Mouse (Mus musculus) cerebellum, adult 2 months (tissue): Measurements from ENCODE around the gene Psmd11. TPM values are rescaled to one million over a fixed set of nuclear protein-coding genes. Genes with fewer than 3 reads are reported as not detected.
A peak's percentile ranks its signal among the peaks of the same experiment; 100 is the strongest.
"Not testable (repeated sequence)": the region's sequence is repeated elsewhere in the genome, so short reads cannot be mapped to it uniquely, and the experiment has no call there.

Experiments used
- DNase-seq, 2 experiments: peaks; one replicate each; pipeline ENCODE4 v3.0.0; 2021
- H3K27ac ChIP-seq: fragments of 200-500 bp; 2 replicates; pipeline ENCODE4 v1.5.1; 2012; ENCODE audit warnings: low read length, control low read depth, inconsistent platforms; ENCODE audit not compliant: insufficient read depth
- H3K27me3 ChIP-seq: fragments of 200-500 bp; 2 replicates; pipeline ENCODE4 v1.6.1; 2012; ENCODE audit warnings: inconsistent platforms, mild to moderate bottlenecking, low read length, moderate library complexity; ENCODE audit not compliant: control insufficient read depth, insufficient read depth
- H3K4me1 ChIP-seq: fragments of 200-500 bp; 2 replicates; pipeline ENCODE4 v1.6.1; 2011; ENCODE audit warnings: low read length; ENCODE audit not compliant: control insufficient read depth, insufficient read depth
- H3K4me3 ChIP-seq: fragments of 200-500 bp; replicated peaks from 2 replicates; pipeline ENCODE3; 2011; ENCODE audit warnings: mild to moderate bottlenecking, low read depth, low read length, control low read depth; ENCODE audit not compliant: insufficient read depth
- CTCF ChIP-seq: fragments of 200-500 bp; IDR thresholded peaks from 2 replicates; pipeline ENCODE4 v1.5.1; 2011; ENCODE audit warnings: low read depth, mild to moderate bottlenecking, control low read depth, low read length, moderate library complexity, borderline replicate concordance; ENCODE audit not compliant: insufficient read depth
- POLR2A ChIP-seq: fragments of 200-500 bp; IDR thresholded peaks from 2 replicates; pipeline ENCODE4 v1.6.1; 2011; ENCODE audit warnings: low read length, control low read depth, borderline replicate concordance; ENCODE audit not compliant: insufficient read depth
- WGBS: fragments of 180-500 bp; shearing (Covaris S2); methylation state at CpG from one replicate; pipeline ENCODE4 v1.1.7; 2018; 5-methylcytosine and 5-hydroxymethylcytosine counted together
- polyA plus RNA-seq: library from polyadenylated mRNA; depleted of rRNA; stranded (reverse); fragments of >200 nt; gene quantifications from 2 replicates; pipeline ENCODE4 v1.2.3, GENCODE M21; 2012; rRNA removed

Psmd11 gene
- 73.1 and 74.9 TPM in 2 replicates for polyA plus RNA-seq

DNA sequence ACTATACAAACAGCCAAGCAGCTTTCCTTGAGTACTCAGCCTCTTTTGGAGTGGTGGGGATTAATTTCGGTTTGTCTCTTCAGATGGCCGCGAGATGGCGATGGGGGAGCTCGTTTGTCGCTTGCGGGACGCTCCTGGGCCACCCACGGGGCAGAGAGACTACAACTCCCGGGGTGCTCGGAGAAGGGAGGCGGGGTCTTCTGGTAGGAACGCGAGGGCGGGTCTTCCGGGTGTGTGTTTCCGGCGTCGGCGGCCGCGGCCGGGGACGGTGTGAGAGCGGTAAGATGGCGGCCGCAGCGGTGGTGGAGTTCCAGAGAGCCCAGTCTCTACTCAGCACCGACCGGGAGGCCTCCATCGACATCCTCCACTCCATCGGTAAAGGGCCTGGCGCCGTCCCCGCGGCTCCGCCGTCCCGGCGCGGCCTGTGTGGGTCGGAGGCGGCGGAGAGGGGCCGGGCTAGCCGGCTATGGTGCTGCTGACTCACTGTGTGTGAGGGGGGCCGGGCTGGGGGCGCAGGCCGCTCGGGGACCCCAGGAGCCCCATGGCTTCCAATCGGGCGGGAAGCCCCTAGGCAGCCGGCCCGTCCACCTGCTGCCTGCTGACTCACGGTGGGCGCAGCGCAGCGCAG is at the start of gene Psmd11:
Gene Psmd11 (plus strand): TSS at position 235 of the 628 bp plus-strand sequence.
- peak within 1 kb of the TSS; percentile 61; the same call in 1 of the 2 replicates for H3K27ac ChIP-seq
- DNase-seq, result peak; percentile 95 to 97
- peak within 1 kb of the TSS; percentile 76 for H3K4me3 ChIP-seq
- WGBS, result under 1% methylated on average over 57 of the region's 58 CpGs
- TF ChIP-seq CTCF, result peak; percentile 77
- peak; percentile 76 for TF ChIP-seq POLR2A
- no peaks in the 10 kb centered on the region for H3K27me3 ChIP-seq
- no peaks in the 10 kb centered on the region; the same call in 1 of the 2 replicates for H3K4me1 ChIP-seq

DNA sequence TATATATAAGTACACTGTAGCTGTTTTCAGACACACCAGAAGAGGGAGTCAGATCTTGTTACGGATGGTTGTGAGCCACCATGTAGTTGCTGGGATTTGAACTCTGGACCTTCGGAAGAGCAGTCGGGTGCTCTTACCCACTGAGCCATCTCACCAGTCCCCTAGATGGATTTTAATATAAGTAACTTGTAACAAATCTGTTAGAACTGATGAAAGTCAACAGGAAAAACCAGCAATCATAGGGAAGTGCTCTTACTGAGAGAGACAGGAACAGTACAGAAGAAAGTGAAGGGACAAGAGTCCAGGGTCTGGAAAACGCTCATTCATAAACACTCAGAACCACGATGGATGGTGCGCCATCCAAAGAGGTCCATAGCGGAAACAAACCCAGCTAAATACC is 49.2 kb upstream of the Psmd11 start:
- WGBS, result 94% methylated on average over 7 of the region's 7 CpGs
- H3K4me1 ChIP-seq, H3K27me3 ChIP-seq, DNase-seq, H3K4me3 ChIP-seq, H3K27ac ChIP-seq: not testable (repeated sequence)

DNA sequence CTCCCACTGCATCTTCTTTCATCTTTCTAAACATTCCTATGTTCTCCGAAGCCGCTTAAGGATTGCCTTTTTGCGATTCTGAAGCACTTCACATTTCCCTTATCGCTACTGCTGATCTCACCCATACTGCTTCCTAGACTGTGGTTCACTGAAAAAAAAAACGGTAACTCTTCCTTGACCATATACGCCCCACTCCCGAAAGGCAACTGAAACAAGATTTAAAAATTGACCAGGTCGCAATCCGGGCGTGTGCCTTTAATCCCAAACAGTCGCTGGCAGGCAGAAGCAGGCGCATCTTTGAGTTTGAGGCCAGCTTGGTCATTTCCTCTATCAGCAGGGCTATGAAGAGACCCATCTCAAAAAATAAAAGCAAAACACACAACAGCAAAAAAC is 45.8 kb upstream of the Psmd11 start:
- no peak for TF ChIP-seq POLR2A
- no peak for TF ChIP-seq CTCF
- Histone ChIP-seq H3K4me3 (peak overlapping the region; percentile 97), H3K27ac (peak overlapping the region; percentile 78), H3K27me3 (no peaks in the 10 kb centered on the region), H3K4me1 (no peaks in the 10 kb centered on the region; the same call in 1 of the 2 replicates)
- 5% methylated on average over 12 of the region's 12 CpGs for WGBS
- peak in 1 of 2 experiments; percentile 56 for DNase-seq

DNA sequence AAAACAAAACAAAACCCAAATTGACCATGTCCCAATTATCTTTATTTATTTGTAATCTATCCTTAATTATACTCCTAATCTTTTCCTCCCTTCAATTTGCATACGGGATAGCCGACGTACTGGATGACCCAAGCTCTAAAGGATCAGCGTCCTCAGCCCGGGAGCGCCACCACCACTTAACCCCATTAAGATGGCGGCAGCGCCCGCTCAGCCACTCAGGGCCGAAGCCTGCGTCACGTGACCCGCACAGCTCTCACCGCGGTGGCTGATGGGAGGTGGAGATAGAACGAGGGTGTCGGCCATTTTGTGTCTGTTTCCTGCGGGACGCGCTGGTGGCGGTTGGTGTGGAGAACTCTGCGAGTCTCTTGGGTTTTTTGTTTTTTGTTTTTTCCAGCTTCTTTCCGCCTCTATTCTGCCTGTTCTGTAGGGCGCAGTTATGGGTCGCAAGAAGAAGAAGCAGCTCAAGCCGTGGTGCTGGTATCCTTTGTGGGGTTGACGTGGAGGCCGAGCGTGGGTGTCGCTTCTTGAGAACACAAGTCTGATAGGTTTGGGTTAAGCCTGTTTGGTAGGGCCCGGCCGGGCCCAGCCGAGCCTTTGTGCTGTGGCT is 45.3 kb upstream of the Psmd11 start, which contains the start of gene Zfp207:
Gene Zfp207 (plus strand): TSS at position 261 of the 607 bp plus-strand sequence.
- WGBS, result under 1% methylated on average over 33 of the region's 33 CpGs
- DNase-seq, result peak; percentile 98
- no peaks in the 10 kb centered on the region; the same call in 1 of the 2 replicates for H3K4me1 ChIP-seq
- TF ChIP-seq CTCF (no peak), POLR2A (peak; percentile 89)
- H3K27ac ChIP-seq, result peak within 1 kb of the TSS; percentile 78
- H3K27me3 ChIP-seq, result no peaks in the 10 kb centered on the region
- peak within 1 kb of the TSS; percentile 97 for H3K4me3 ChIP-seq

DNA sequence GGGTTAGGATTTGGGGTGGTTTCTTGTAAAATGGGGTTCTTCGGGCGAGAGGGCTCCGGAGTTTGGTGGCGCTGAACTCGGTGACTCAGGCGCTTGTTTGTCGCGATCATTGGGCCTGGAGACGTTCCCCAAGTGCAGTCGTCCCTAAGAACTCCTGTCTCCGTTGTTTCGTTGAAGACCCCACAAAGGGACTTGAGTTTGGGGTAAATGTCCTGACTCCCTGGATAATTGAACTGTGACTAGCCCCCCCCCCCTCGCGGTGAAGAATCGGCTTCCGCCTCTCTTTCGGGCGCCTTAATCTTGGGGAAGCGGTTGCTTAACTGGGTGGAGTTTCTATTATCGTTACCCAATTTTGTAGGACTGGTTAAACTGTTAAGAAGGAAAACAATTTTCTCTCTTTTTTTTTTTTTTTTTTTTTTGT is 44.8 kb upstream of the Psmd11 start:
- Histone ChIP-seq H3K4me3 (peak overlapping the region; percentile 97), H3K27me3 (no peaks in the 10 kb centered on the region), H3K27ac (peak overlapping the region; percentile 67), H3K4me1 (no peaks in the 10 kb centered on the region; the same call in 1 of the 2 replicates)
- TF ChIP-seq POLR2A, result no peak
- no peak for TF ChIP-seq CTCF
- no peak for DNase-seq
- under 1% methylated on average over 20 of the region's 20 CpGs for WGBS

DNA sequence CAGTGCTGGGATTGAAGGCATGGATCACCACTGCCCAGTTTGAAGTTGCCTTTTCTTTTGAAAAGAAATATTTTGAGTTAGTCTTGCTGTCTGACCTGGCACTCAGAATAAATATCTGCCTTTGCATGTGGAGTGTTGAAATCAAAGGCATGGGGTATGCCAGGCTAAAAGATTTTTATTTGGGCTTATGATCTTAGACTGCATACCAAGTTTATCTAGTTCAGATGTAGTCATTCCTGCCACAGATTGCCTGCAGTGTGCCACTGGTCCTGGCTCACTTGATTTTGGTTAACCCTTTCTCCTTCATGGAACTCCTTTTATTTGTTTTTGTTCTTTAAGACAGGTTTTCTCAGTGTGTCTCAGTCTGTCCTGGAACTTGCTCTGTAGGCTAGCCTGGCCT is 44.0 kb upstream of the Psmd11 start:
- peak overlapping the region; percentile 97 for H3K4me3 ChIP-seq
- TF ChIP-seq CTCF (no peak), POLR2A (no peak)
- no peaks in the 10 kb centered on the region for H3K27me3 ChIP-seq
- peak in 1 of 2 experiments; percentile 7 for DNase-seq
- no peak overlapping the region for H3K27ac ChIP-seq
- no peaks in the 10 kb centered on the region; the same call in 1 of the 2 replicates for H3K4me1 ChIP-seq

DNA sequence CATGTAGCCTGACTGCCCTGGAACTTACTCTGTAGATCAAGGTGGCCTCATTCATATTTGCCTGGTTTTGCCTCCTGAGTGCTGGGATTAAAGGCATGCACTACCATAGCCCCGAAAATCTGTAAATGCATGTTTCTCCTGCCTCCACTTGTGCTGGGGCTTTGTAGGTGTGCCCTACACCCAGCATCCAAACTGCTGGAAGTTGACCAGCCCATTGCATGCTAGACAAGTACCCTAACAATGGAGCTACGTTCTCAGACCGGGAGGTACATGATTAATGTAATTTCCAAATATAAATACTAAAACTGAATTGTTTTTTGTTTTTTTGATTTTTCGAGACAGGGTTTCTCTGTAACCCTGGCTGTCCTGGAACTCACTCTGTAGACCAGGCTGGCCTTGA is 43.4 kb upstream of the Psmd11 start:
- no peaks in the 10 kb centered on the region for H3K27me3 ChIP-seq
- DNase-seq, result no peak
- H3K4me3 ChIP-seq, result peak overlapping the region; percentile 97
- H3K27ac ChIP-seq, result no peak overlapping the region
- TF ChIP-seq CTCF, result no peak
- TF ChIP-seq POLR2A, result no peak
- WGBS, result 13% methylated on average over 4 of the region's 4 CpGs
- H3K4me1 ChIP-seq, result no peaks in the 10 kb centered on the region; the same call in 1 of the 2 replicates

DNA sequence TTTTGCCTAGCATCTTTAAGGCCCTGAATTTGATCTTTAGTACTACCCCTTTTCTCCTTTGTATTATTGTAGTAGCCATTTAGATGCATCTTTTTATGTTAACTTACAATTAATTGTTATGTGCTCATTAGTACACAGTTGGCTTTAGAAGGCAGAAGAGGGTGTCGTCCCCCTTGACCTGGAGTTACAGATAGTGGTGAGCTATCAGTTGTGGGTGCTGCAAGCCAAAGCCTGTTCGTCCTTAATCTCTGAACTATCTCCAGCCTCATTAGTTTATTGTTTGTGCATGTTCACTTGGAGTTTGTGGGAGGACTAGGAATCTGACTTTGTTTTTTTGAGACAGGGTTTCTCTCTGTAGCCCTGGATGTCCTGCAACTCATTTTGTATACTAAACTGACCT is 41.6 kb upstream of the Psmd11 start:
- peak overlapping the region; percentile 2 for H3K4me3 ChIP-seq
- no peak overlapping the region for H3K27ac ChIP-seq
- no peaks in the 10 kb centered on the region; the same call in 1 of the 2 replicates for H3K4me1 ChIP-seq
- H3K27me3 ChIP-seq, result no peaks in the 10 kb centered on the region
- no peak for DNase-seq
- WGBS, result 13% methylated on average over 2 of the region's 2 CpGs
- TF ChIP-seq POLR2A, result no peak
- no peak for TF ChIP-seq CTCF
